Mouse (Mus musculus) forebrain, embryonic 11.5 days (tissue): ENCODE results near the gene Zfp46. TPM values are rescaled to one million over a fixed set of nuclear protein-coding genes. Genes with fewer than 3 reads are reported as not detected.
A peak's percentile ranks its signal among the peaks of the same experiment; 100 is the strongest.

Experiments used
- ATAC-seq: fragments of 200-750 bp; cut with Nextera tagmentation; replicated peaks from 2 replicates; pipeline ENCODE4 v1.8.0; 2017; ENCODE audit warnings: moderate TSS enrichment; ENCODE audit not compliant: low FRiP score
- DNase-seq: peaks from one replicate; pipeline ENCODE4 v3.0.0-alpha.2; 2017; ENCODE audit warnings: low spot score
- H3K27ac ChIP-seq: fragments of 300-500 bp; sonication (generic); 2 replicates; pipeline ENCODE4 v1.5.1; 2014; ENCODE audit warnings: low read depth, low read length
- H3K27me3 ChIP-seq: fragments of 300-500 bp; sonication (generic); 2 replicates; pipeline ENCODE4 v1.6.1; 2014; ENCODE audit warnings: mild to moderate bottlenecking, low read length, mixed read lengths; ENCODE audit not compliant: control insufficient read depth, insufficient read depth
- H3K36me3 ChIP-seq: fragments of 300-500 bp; sonication (generic); 2 replicates; pipeline ENCODE4 v1.6.1; 2014; ENCODE audit warnings: mild to moderate bottlenecking, low read length, moderate library complexity, mixed read lengths; ENCODE audit not compliant: control insufficient read depth, insufficient read depth
- H3K4me1 ChIP-seq: fragments of 300-500 bp; sonication (generic); replicated peaks from 2 replicates; pipeline ENCODE4 v1.6.1; 2014; ENCODE audit warnings: low read length, mixed read lengths; ENCODE audit not compliant: control insufficient read depth, insufficient read depth
- H3K4me2 ChIP-seq: fragments of 300-500 bp; sonication (generic); 2 replicates; pipeline ENCODE4 v1.6.1; 2014; ENCODE audit warnings: low read depth, mild to moderate bottlenecking, low read length, moderate library complexity, mixed read lengths; ENCODE audit not compliant: severe bottlenecking
- H3K4me3 ChIP-seq: fragments of 300-500 bp; sonication (generic); 2 replicates; pipeline ENCODE4 v1.5.1; 2014; ENCODE audit warnings: low read depth, low read length
- H3K9ac ChIP-seq: fragments of 300-500 bp; sonication (generic); 2 replicates; pipeline ENCODE4 v1.6.1; 2014; ENCODE audit warnings: low read length
- H3K9me3 ChIP-seq: fragments of 300-500 bp; sonication (generic); 2 replicates; pipeline ENCODE4 v1.6.1; 2016; ENCODE audit warnings: low read length, mixed read lengths; ENCODE audit not compliant: control insufficient read depth
- WGBS: fragments of 180-500 bp; shearing (Covaris S2); extraction: QIAGEN DNeasy Blood & Tissue Kit; methylation state at CpG from one replicate; pipeline ENCODE4 v1.1.7; 2014; 5-methylcytosine and 5-hydroxymethylcytosine counted together
- polyA plus RNA-seq: library from polyadenylated mRNA; unstranded; fragments of >200 nt; fragmentation: Nextera tagmentation; extraction: Ambion mirVana; gene quantifications from 2 replicates; pipeline ENCODE4 v1.2.1, GENCODE M21; 2014

The Zfp46 gene
- polyA plus RNA-seq, 1 experiment from 2014 or later: 30.8 TPM

DNA sequence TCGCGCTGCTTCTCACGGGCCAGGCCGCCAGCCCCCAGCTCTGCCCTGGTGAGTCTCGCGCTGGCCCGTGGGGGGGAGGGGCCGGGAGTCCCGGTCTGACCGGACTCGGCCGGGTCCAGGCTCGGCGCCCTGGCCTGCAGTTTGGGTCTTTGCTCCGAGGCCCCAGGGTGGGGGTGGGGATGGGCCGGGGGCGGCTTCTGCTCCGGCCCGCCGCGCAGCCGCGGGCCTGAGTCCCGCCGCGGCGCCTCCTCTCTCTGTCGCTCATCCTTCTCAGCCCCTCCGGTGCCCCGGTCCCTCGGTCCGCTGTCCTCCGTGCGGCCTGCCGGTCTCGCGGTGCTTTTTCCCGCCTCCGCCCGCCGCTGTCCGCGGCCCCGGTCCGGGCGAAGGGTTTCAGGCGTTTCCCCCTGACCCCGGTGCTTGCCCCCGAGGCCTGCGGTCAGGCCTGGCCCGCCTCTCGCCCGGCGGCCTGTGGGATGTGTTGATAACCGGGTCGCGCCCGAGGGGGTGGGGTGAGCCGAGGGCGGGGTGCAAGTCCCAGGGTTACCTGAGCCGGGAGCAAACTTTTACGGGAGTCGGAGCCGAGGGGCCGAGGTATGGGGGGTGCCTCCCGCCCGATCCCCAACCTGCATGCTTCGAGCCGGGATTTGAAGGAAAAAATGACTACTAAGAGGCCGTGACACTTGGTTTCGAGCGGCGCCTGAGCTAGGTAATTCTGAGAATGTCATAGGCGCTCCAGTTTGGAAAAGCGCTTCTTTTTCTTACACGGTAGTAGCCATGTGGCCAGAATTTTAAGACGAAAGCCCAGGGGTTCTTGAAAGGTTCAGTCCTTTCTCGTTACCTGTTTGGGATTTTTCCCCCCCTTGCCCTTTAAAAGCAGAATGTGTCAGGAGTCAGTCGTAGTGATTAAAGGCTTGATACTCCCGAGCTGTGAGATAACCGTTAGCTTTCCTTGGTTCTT, 26.8 kb downstream of the Zfp46 start:
- H3K27ac ChIP-seq: peak overlapping the region; percentile 98
- DNase-seq (peak; percentile 84), ATAC-seq (peak; percentile 80; the same call in 1 of the 2 replicates)
- under 1% methylated on average over 77 of the region's 81 CpGs for WGBS
- H3K27me3 ChIP-seq: no peaks in the 10 kb centered on the region
- H3K4me1 ChIP-seq: peaks cover 10% of the 10 kb centered on the region
- H3K9me3 ChIP-seq: no peaks in the 10 kb centered on the region
- no peaks in the 10 kb centered on the region; the same call in 1 of the 2 replicates for H3K36me3 ChIP-seq
- peak overlapping the region; percentile 100 for H3K4me3 ChIP-seq
- peak overlapping the region; percentile 78 for H3K4me2 ChIP-seq
- peak overlapping the region; percentile 100 for H3K9ac ChIP-seq

DNA sequence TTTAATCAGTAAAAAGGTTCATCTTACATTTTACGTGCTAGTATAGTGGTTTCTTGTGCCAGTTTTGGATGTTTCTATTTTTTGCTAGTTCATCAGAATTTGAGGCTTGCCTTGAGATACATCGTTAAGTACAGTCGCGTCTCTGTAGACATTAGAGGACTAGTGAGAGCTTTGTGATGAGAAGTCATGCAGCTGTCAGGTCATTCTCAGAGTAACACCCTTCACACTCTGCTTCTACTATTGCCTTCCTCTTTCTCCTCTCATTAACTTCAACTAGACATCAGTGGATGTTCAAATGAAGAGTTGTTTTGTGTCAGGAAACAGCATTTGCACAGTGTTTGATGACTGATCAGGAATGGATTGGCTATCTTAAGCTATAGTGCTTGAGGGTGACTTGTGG, 28.1 kb downstream of the Zfp46 start:
- H3K27me3 ChIP-seq: no peaks in the 10 kb centered on the region
- peak overlapping the region; percentile 100 for H3K4me3 ChIP-seq
- peak overlapping the region; percentile 49 for H3K9ac ChIP-seq
- 32% methylated on average over 4 of the region's 4 CpGs for WGBS
- H3K9me3 ChIP-seq: no peaks in the 10 kb centered on the region
- no peak for ATAC-seq
- no peak for DNase-seq
- no peak overlapping the region for H3K27ac ChIP-seq
- peaks cover 3% of the 10 kb centered on the region; the same call in 1 of the 2 replicates for H3K36me3 ChIP-seq
- peak overlapping the region; percentile 78 for H3K4me2 ChIP-seq
- peaks cover 10% of the 10 kb centered on the region for H3K4me1 ChIP-seq

DNA sequence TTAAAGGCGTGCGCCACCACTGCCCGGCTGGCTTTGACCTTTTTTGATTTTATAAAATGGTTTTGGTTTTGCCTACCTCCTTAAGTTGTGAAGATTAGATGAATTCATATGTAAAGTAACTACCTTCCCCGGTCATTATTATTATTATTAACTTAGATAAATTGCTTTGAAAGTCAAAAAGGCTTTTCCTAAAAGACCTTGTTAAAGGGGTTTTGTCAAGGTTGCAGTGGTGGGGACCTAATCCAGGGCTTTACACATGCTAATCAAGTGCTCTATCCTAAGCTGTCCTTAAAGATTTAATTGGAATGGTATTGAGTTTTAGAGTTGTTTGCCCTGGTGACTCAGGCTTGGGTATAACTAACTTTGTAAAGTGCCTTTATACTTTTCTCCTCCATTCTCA, 33.2 kb downstream of the Zfp46 start:
- H3K4me2 ChIP-seq: no peak overlapping the region

DNA sequence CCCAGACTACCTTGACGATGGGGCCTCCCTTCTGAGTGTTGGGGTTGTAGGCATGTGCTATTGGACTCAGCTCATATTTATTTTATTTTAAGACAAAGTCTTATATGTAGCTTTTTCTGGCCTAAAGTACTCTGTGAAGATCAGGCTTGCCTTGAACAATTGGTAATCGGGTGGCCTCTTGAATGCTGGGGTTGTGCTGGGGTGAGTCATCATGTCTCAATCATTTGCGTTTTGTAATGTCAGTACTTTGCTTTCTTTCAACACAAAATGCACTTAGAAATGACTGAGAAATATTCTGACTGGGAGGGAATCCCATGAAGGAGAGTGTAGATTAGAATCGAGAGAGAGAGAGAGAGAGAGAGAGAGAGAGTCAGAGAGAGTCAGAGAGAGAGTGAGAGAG, 35.5 kb downstream of the Zfp46 start:
- H3K27me3 ChIP-seq: no peaks in the 10 kb centered on the region
- no peak overlapping the region for H3K27ac ChIP-seq
- no peak overlapping the region for H3K4me3 ChIP-seq
- H3K4me1 ChIP-seq: no peaks in the 10 kb centered on the region
- no peak overlapping the region for H3K4me2 ChIP-seq
- 88% methylated on average over 4 of the region's 4 CpGs for WGBS
- no peak overlapping the region for H3K9ac ChIP-seq
- ATAC-seq: no peak
- H3K36me3 ChIP-seq: peaks cover 3% of the 10 kb centered on the region; the same call in 1 of the 2 replicates
- DNase-seq: no peak
- no peaks in the 10 kb centered on the region for H3K9me3 ChIP-seq

More for the DNA sequence above, 33.2 kb downstream of the Zfp46 start:
- Histone ChIP-seq H3K27me3 (no peaks in the 10 kb centered on the region), H3K9me3 (no peaks in the 10 kb centered on the region), H3K9ac (no peak overlapping the region), H3K4me3 (no peak overlapping the region), H3K36me3 (peaks cover 3% of the 10 kb centered on the region; the same call in 1 of the 2 replicates), H3K27ac (no peak overlapping the region), H3K4me1 (peaks cover 5% of the 10 kb centered on the region)
- DNase-seq: no peak
- WGBS: 61% methylated on average over 4 of the region's 4 CpGs
- ATAC-seq: no peak

DNA sequence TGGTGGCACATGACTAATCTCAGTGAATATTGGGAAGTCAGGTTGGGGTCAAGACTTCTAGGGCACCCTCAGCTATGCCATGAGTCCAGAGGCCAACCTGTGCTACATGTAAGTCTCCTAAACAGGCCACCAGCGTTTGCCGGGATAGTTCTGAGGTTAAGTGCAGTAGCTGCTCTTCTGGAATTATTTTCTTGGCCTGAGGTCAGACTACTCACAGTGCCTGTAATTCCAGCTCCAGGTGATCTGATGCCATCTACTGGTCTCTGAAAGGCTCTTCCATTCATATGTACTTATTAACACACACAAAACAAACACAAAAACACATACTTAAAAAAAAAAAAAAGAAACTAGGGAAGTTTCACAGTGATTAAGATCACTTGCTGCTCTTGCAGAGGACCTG, 39.7 kb downstream of the Zfp46 start:
- whole genome bisulfite sequencing: 75% methylated on average over 2 of the region's 2 CpGs
- no peak for DNase-seq

DNA sequence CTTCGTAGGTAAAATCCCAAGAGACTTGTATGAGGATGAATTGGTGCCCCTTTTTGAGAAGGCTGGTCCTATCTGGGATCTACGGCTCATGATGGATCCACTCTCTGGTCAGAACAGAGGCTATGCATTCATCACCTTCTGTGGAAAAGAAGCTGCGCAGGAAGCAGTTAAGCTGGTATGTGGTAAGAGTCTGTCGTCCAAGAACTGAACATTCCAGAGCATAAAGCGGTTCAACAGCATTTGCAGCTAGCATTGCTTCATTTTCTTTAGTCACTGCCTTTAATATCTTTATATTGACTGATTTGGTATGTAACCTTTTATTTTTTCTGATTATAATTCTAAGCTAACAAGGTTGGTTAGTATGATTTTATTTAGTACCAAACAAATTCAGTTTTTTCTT, 42.8 kb downstream of the Zfp46 start:
- Histone ChIP-seq H3K4me3 (no peak overlapping the region), H3K4me1 (no peaks in the 10 kb centered on the region), H3K9ac (no peak overlapping the region), H3K27me3 (no peaks in the 10 kb centered on the region), H3K36me3 (peaks cover 6% of the 10 kb centered on the region; the same call in 1 of the 2 replicates), H3K4me2 (no peak overlapping the region), H3K9me3 (no peaks in the 10 kb centered on the region), H3K27ac (no peak overlapping the region)
- DNase-seq (no peak), ATAC-seq (no peak)
- 87% methylated on average over 5 of the region's 5 CpGs for WGBS

More for the DNA sequence above, 39.7 kb downstream of the Zfp46 start:
- H3K36me3 ChIP-seq: peaks cover 3% of the 10 kb centered on the region; the same call in 1 of the 2 replicates
- H3K9ac ChIP-seq: no peak overlapping the region
- H3K27ac ChIP-seq: no peak overlapping the region
- no peaks in the 10 kb centered on the region for H3K27me3 ChIP-seq
- H3K4me1 ChIP-seq: no peaks in the 10 kb centered on the region
- no peak overlapping the region for H3K4me2 ChIP-seq
- no peak overlapping the region for H3K4me3 ChIP-seq
- ATAC-seq: no peak
- H3K9me3 ChIP-seq: no peaks in the 10 kb centered on the region

DNA sequence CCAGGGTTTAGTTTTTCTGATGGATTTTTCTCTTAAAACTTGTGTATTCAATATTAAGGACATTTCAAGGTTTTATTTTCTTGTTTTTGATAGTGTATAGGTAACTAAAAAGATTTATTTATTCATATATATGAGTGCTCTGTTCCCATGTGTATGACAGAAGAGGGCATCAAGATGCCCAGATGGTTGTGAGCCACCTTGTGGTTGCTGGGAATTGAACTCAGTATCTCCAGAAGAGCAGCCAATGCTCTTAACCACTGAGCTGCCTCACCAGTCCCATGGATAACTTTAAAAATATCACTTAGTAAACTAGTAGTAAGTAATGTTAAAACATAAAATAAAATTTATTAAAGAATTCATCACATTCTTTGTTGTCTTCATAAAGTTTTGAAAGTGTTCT, 43.6 kb downstream of the Zfp46 start:
- Histone ChIP-seq H3K27ac (no peak overlapping the region), H3K36me3 (peaks cover 6% of the 10 kb centered on the region; the same call in 1 of the 2 replicates), H3K9ac (no peak overlapping the region), H3K4me1 (no peaks in the 10 kb centered on the region), H3K9me3 (no peaks in the 10 kb centered on the region), H3K4me2 (no peak overlapping the region), H3K4me3 (no peak overlapping the region), H3K27me3 (no peaks in the 10 kb centered on the region)
- DNase-seq (no peak), ATAC-seq (no peak)

DNA sequence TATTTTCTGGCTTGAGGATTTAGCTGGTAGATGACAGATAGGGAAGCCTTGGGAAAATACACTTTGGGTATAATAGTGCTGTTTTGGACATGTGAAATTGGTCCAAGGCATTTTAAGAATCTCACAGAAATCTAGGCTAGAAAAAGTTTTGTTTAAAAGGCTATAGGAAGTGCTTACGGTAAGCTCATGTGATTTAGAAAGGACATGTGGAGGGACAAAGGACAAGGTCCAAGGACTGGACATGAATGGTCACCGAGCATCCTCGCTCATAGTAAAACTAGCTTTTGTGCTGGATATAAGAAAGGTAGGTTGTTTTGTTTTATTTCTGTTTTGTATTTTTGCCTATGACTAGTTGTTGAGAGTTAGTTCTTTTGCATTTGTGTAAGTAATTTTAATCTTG, 47.2 kb downstream of the Zfp46 start:
- Histone ChIP-seq H3K36me3 (peaks cover 11% of the 10 kb centered on the region; the same call in 1 of the 2 replicates), H3K4me1 (no peaks in the 10 kb centered on the region)
- DNase-seq: no peak

More for the DNA sequence above, 47.2 kb downstream of the Zfp46 start:
- no peak for ATAC-seq
- Histone ChIP-seq H3K4me2 (no peak overlapping the region), H3K4me3 (no peak overlapping the region), H3K9ac (no peak overlapping the region), H3K27ac (no peak overlapping the region), H3K9me3 (no peaks in the 10 kb centered on the region), H3K27me3 (no peaks in the 10 kb centered on the region)
- WGBS: 94% methylated on average over 3 of the region's 3 CpGs
